Mouse (Mus musculus): Measurements from ENCODE around the gene Ccdc6.
"Not testable (repeated sequence)": the region's sequence is repeated elsewhere in the genome, so short reads cannot be mapped to it uniquely, and the experiment has no call there.

Ccdc6 gene

GRCm38 (mm10) chr10:70211281-70211680 is 114.4 kb downstream of the Ccdc6 start:
- DNase-seq (ENCODE audit: low spot score in 2 of 2), result no peak

GRCm38 (mm10) chr10:70220971-70221370 is 124.0 kb downstream of the Ccdc6 start:
- no peak for DNase-seq (ENCODE audit: low spot score in 2 of 2)

GRCm38 (mm10) chr10:70222231-70222630 is 125.3 kb downstream of the Ccdc6 start:
- not testable (repeated sequence) for DNase-seq (ENCODE audit: low spot score in 2 of 2)

- no peak for DNase-seq (ENCODE audit: low spot score in 2 of 2)
These were observed 127.7 kb downstream of the Ccdc6 start for GRCm38 (mm10) chr10:70224571-70224970.

- no peak for DNase-seq (ENCODE audit: low spot score in 2 of 2)
These were observed 128.8 kb downstream of the Ccdc6 start for GRCm38 (mm10) chr10:70225760-70226159.

GRCm38 (mm10) chr10:70226608-70227007 is 129.7 kb downstream of the Ccdc6 start:
- DNase-seq (ENCODE audit: low spot score in 2 of 2), result no peak

- no peak for DNase-seq (ENCODE audit: low spot score in 2 of 2)
These were observed 133.4 kb downstream of the Ccdc6 start for GRCm38 (mm10) chr10:70230352-70230751.

GRCm38 (mm10) chr10:70237936-70238335 is 141.0 kb downstream of the Ccdc6 start:
- no peak for DNase-seq (ENCODE audit: low spot score in 2 of 2)
